21 mouse cellular contexts compared by ENCODE assay signal in the genomic region with DNA sequence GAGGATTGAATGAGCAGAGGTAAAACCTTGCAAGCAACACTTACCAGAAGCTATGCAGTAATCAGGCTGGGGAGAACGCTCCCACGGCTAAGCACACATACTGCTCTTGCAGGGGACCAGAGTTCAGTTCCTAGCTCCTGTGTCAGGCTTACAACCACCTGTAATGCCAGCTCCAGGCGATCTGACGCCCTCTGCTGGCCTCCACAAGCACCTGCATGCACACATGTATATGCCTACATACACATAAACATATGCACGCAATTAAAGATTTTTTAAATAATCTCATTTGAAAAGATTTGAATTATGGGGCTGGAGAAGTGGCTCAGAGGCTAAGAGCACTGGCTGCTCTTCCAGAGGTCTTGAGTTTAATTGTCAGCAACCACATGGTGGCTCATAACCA. TPM values are rescaled to one million over a fixed set of nuclear protein-coding genes. Genes with fewer than 3 reads are reported as not detected.
DNase-seq lines count a peak whose midpoint lies in the region; ATAC-seq and TF ChIP-seq lines count a peak whose summit lies in the region.
"Had no signal": no experiment of that assay in that cellular context is flagged by ENCODE, and none has a peak within 500 bp of the region (broad histone marks: within the 10 kb centered on the region; RNA-seq: fewer than 3 reads in every experiment).

No protein-coding gene starts in this region.

- no peak overlapping the region for H3K9ac ChIP-seq in midbrain, embryonic 11.5 days (ENCODE audit: low read length)
- H3K9ac ChIP-seq in midbrain, embryonic 13.5 days (replicated peaks) = no peak overlapping the region
- H3K9ac ChIP-seq: embryonic facial prominence, embryonic 12.5 days; forebrain, embryonic 15.5 days; hindbrain, embryonic 12.5 days; kidney, embryonic 15.5 days; stomach, embryonic 15.5 days had no signal

- no peak overlapping the region for H3K4me2 ChIP-seq in midbrain, embryonic 11.5 days
- no peak overlapping the region for H3K4me2 ChIP-seq in midbrain, embryonic 13.5 days (replicated peaks)
- H3K4me2 ChIP-seq: embryonic facial prominence, embryonic 12.5 days; forebrain, embryonic 15.5 days; heart, embryonic 11.5 days; hindbrain, embryonic 12.5 days; kidney, embryonic 15.5 days; stomach, embryonic 15.5 days had no signal

- H3K36me3 ChIP-seq in midbrain, embryonic 11.5 days (ENCODE audit: control insufficient read depth, insufficient read depth, low read length) = no peaks in the 10 kb centered on the region
- H3K36me3 ChIP-seq in midbrain, embryonic 13.5 days = no peaks in the 10 kb centered on the region
- H3K36me3 ChIP-seq: embryonic facial prominence, embryonic 12.5 days; hindbrain, embryonic 12.5 days; stomach, embryonic 15.5 days had no signal

- TF ChIP-seq CTCF in layer of hippocampus, adult 2 months (conservative IDR thresholded peaks at IDR 0.05) = peak; percentile 63
- no peak for TF ChIP-seq CTCF in cortical plate, adult 2 months (IDR thresholded peaks at IDR 0.05; ENCODE audit: extremely low read depth, insufficient read depth, low read length)

- DNase-seq in CD4-positive, CD25-positive, alpha-beta regulatory T cell, adult 2 months (ENCODE audit: low read depth, low spot score) = peak; percentile 33
- DNase-seq in layer of hippocampus, adult 2 months (ENCODE audit: low spot score in 2 of 2) = no peak
- no peak for DNase-seq in layer of hippocampus, postnatal 25 days (ENCODE audit: extremely low spot score in 1 of 2, low spot score in 1 of 2)
- DNase-seq in midbrain, embryonic 11.5 days (ENCODE audit: low spot score, missing footprints) = peak; percentile 23
- no peak for DNase-seq in right cerebral cortex, postnatal 4 days
- DNase-seq: adrenal gland, adult 2 months; cerebellum, adult 9-11 months; heart, postnatal 14 days; lung, adult 18-20 months; midbrain, embryonic 14.5 days; right cerebral cortex, postnatal 14 days; thymus, postnatal 14 days had no signal

- peak overlapping the region; percentile 86 for H3K27ac ChIP-seq in layer of hippocampus, adult 2 months
- no peak overlapping the region for H3K27ac ChIP-seq in midbrain, embryonic 11.5 days (ENCODE audit: low read depth, low read length)
- H3K27ac ChIP-seq in midbrain, embryonic 13.5 days = no peak overlapping the region
- H3K27ac ChIP-seq in cortical plate, adult 2 months (ENCODE audit: insufficient read depth, low read length) = peak overlapping the region; percentile 63
- H3K27ac ChIP-seq: embryonic facial prominence, embryonic 12.5 days; forebrain, embryonic 15.5 days; hindbrain, embryonic 12.5 days; kidney, embryonic 15.5 days; stomach, embryonic 15.5 days had no signal

- H3K27me3 ChIP-seq in midbrain, embryonic 11.5 days (ENCODE audit: control insufficient read depth, insufficient read depth, low read length) = no peaks in the 10 kb centered on the region
- H3K27me3 ChIP-seq in midbrain, embryonic 13.5 days = no peaks in the 10 kb centered on the region
- H3K27me3 ChIP-seq: embryonic facial prominence, embryonic 12.5 days; forebrain, embryonic 15.5 days; kidney, embryonic 15.5 days; stomach, embryonic 15.5 days had no signal

- no peak for ATAC-seq in CD4-positive, CD25-positive, alpha-beta regulatory T cell, adult 4 months
- no peak for ATAC-seq in midbrain, embryonic 11.5 days (ENCODE audit: low FRiP score)
- ATAC-seq in midbrain, embryonic 13.5 days = no peak
- ATAC-seq: forebrain, embryonic 15.5 days had no signal

- H3K4me1 ChIP-seq in midbrain, embryonic 11.5 days (ENCODE audit: control insufficient read depth, insufficient read depth, low read length) = peaks cover 13% of the 10 kb centered on the region
- H3K4me1 ChIP-seq in midbrain, embryonic 13.5 days (replicated peaks) = peaks cover 22% of the 10 kb centered on the region
- peaks cover 9% of the 10 kb centered on the region for H3K4me1 ChIP-seq in cortical plate, adult 2 months (ENCODE audit: control insufficient read depth, insufficient read depth, low read length)
- H3K4me1 ChIP-seq: embryonic facial prominence, embryonic 12.5 days; kidney, embryonic 15.5 days; stomach, embryonic 15.5 days had no signal

- TF ChIP-seq POLR2A in cortical plate, adult 2 months (IDR thresholded peaks at IDR 0.05; ENCODE audit: extremely low read depth, insufficient read depth, low read length) = no peak

- H3K9me3 ChIP-seq in midbrain, embryonic 11.5 days (ENCODE audit: control insufficient read depth, low read length) = no peaks in the 10 kb centered on the region
- H3K9me3 ChIP-seq in midbrain, embryonic 13.5 days = 0 out of 2 replicates have a peak, but pooled peaks cover 4% of the 10 kb centered on the region
- H3K9me3 ChIP-seq: embryonic facial prominence, embryonic 12.5 days; forebrain, embryonic 15.5 days; kidney, embryonic 15.5 days; stomach, embryonic 15.5 days had no signal

- no peak overlapping the region for H3K4me3 ChIP-seq in layer of hippocampus, adult 2 months
- H3K4me3 ChIP-seq in midbrain, embryonic 11.5 days (ENCODE audit: low read depth, low read length) = no peak overlapping the region
- H3K4me3 ChIP-seq in midbrain, embryonic 13.5 days (replicated peaks) = no peak overlapping the region
- H3K4me3 ChIP-seq in cortical plate, adult 2 months (ENCODE audit: insufficient read depth, low read length) = no peak overlapping the region
- H3K4me3 ChIP-seq: embryonic facial prominence, embryonic 12.5 days; forebrain, embryonic 15.5 days; hindbrain, embryonic 12.5 days; kidney, embryonic 15.5 days; stomach, embryonic 15.5 days had no signal

- 78% methylated on average over 5 of the region's 5 CpGs for WGBS in midbrain, embryonic 11.5 days
- 84% methylated on average over 5 of the region's 5 CpGs for whole genome bisulfite sequencing in midbrain, embryonic 13.5 days

RNA-seq across cellular contexts. Expression of a gene that starts 25.5 kb away (rescaled TPM):
- polyA plus RNA-seq in CD4-positive, CD25-positive, alpha-beta regulatory T cell, adult 4 months (2017; shearing (Covaris generic)) = under 1 TPM; 0.32 to 0.53 TPM
- 1 to 10 TPM; 4.7 to 6.0 TPM for total RNA-seq in layer of hippocampus, adult 2 months (2021)
- 1 to 10 TPM; 5.2 to 6.5 TPM for total RNA-seq in layer of hippocampus, postnatal 25 days (2021)
- polyA plus RNA-seq in midbrain, embryonic 11.5 days (2014; fragmentation: Nextera tagmentation; extraction: Ambion mirVana) = 48.5 and 48.8 TPM in 2 replicates
- polyA plus RNA-seq in midbrain, embryonic 13.5 days (2015; fragmentation: Nextera tagmentation; extraction: Ambion mirVana) = 16.6 and 17.6 TPM in 2 replicates
- polyA plus RNA-seq in cortical plate, adult 2 months (2012; rRNA removed) = 2.0 and 2.2 TPM in 2 replicates

RNA-seq across cellular contexts. Expression of a gene that starts 52.2 kb away (rescaled TPM):
- 10 to 100 TPM; 12.7 to 25.7 TPM for polyA plus RNA-seq in CD4-positive, CD25-positive, alpha-beta regulatory T cell, adult 4 months (2017; shearing (Covaris generic))
- 10 to 100 TPM; 17.2 to 19.3 TPM for total RNA-seq in layer of hippocampus, adult 2 months (2021)
- 10 to 100 TPM; 16.1 to 22.0 TPM for total RNA-seq in layer of hippocampus, postnatal 25 days (2021)
- polyA plus RNA-seq in midbrain, embryonic 11.5 days (2014; fragmentation: Nextera tagmentation; extraction: Ambion mirVana) = 16.1 and 18.3 TPM in 2 replicates
- polyA plus RNA-seq in midbrain, embryonic 13.5 days (2015; fragmentation: Nextera tagmentation; extraction: Ambion mirVana) = 14.9 and 15.6 TPM in 2 replicates
- 28.5 and 29.1 TPM in 2 replicates for polyA plus RNA-seq in cortical plate, adult 2 months (2012; rRNA removed)

Comparison
In these comparisons a context has a peak if more than half of its experiments do, and no peak if none do; other contexts are left out.
1. DNase-seq: peak in CD4-positive, CD25-positive, alpha-beta regulatory T cell, adult 2 months (single experiment) and midbrain, embryonic 11.5 days (single experiment); none in layer of hippocampus, adult 2 months (0 of 2), layer of hippocampus, postnatal 25 days (0 of 2) and right cerebral cortex, postnatal 4 days (single experiment).
2. H3K27ac ChIP-seq: peak in layer of hippocampus, adult 2 months (single experiment) and cortical plate, adult 2 months (single experiment); none in midbrain, embryonic 11.5 days (single experiment) and midbrain, embryonic 13.5 days (single experiment).